Mouse (Mus musculus) midbrain, embryonic 16.5 days (tissue): Measurements from ENCODE around the gene Smad3. TPM values are rescaled to one million over a fixed set of nuclear protein-coding genes. Genes with fewer than 3 reads are reported as not detected.

ENCODE experiments used
- ATAC-seq: fragments of 200-750 bp; cut with Nextera tagmentation; 2 replicates; pipeline ENCODE4 v1.8.0; 2017; ENCODE audit warnings: moderate TSS enrichment
- H3K27ac ChIP-seq: fragments of 300-500 bp; sonication (generic); 2 replicates; pipeline ENCODE4 v1.5.1; 2014; ENCODE audit warnings: mild to moderate bottlenecking, low read length, mixed read lengths
- H3K27me3 ChIP-seq: fragments of 300-500 bp; sonication (generic); 2 replicates; pipeline ENCODE4 v1.6.1; 2014; ENCODE audit warnings: low read depth, low read length, mixed read lengths; ENCODE audit not compliant: control insufficient read depth, insufficient read depth
- H3K36me3 ChIP-seq: fragments of 300-500 bp; sonication (generic); 2 replicates; pipeline ENCODE4 v1.6.1; 2014; ENCODE audit warnings: mild to moderate bottlenecking, low read length, moderate library complexity, mixed read lengths; ENCODE audit not compliant: control insufficient read depth, insufficient read depth
- H3K4me1 ChIP-seq: fragments of 300-500 bp; sonication (generic); 2 replicates; pipeline ENCODE4 v1.6.1; 2014; ENCODE audit warnings: mild to moderate bottlenecking, low read length, mixed read lengths; ENCODE audit not compliant: control insufficient read depth, insufficient read depth
- H3K4me2 ChIP-seq: fragments of 300-500 bp; sonication (generic); 2 replicates; pipeline ENCODE4 v1.6.1; 2014; ENCODE audit warnings: mild to moderate bottlenecking, low read length, mixed read lengths
- H3K4me3 ChIP-seq: fragments of 300-500 bp; sonication (generic); 2 replicates; pipeline ENCODE4 v1.5.1; 2014; ENCODE audit warnings: low read depth, mild to moderate bottlenecking, low read length, moderate library complexity, mixed read lengths
- H3K9ac ChIP-seq: fragments of 300-500 bp; sonication (generic); 2 replicates; pipeline ENCODE4 v1.6.1; 2014; ENCODE audit warnings: low read depth, low read length, mixed read lengths
- H3K9me3 ChIP-seq: fragments of 300-500 bp; sonication (generic); replicated peaks from 2 replicates; pipeline ENCODE4 v1.6.1; 2014; ENCODE audit warnings: mild to moderate bottlenecking, low read length, mixed read lengths; ENCODE audit not compliant: control insufficient read depth, poor library complexity, severe bottlenecking
- WGBS: fragments of 180-500 bp; shearing (Covaris S2); extraction: QIAGEN DNeasy Blood & Tissue Kit; methylation state at CpG from one replicate; pipeline ENCODE4 v1.1.7; 2014; 5-methylcytosine and 5-hydroxymethylcytosine counted together
- polyA plus RNA-seq: library from polyadenylated mRNA; unstranded; fragments of >200 nt; fragmentation: Nextera tagmentation; extraction: Ambion mirVana; gene quantifications from 2 replicates; pipeline ENCODE4 v1.2.1, GENCODE M21; 2015

The Smad3 gene
- polyA plus RNA-seq, 1 experiment from 2014 or later = 5.7 TPM

DNA sequence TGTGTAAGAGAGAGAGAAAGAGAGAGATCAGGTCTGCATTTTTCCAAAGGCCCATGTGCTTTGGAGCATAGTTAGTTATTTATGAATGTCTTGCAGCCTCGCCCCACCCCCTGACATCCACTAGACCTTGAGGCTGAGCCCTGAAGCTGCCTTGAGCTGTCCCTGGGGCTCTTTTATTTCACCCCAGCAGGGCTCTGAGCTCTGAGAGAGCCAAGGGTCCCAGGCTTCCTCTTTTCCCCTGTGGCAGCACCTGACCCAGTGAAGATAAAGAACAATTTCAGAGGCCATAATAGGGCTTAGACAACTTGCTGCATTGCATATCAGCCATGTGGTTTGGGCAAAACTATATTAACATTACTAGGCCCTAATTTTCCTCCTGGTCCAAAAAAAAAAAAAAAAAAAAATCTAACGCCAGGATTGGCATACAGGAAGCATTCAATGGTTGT lies 93.5 kb downstream of the Smad3 start:
- no peak for ATAC-seq
- H3K9me3 ChIP-seq = no peaks in the 10 kb centered on the region
- no peaks in the 10 kb centered on the region for H3K36me3 ChIP-seq
- 0 out of 2 replicates have a peak overlapping the region, but pooled peaks have one; percentile 24 for H3K27ac ChIP-seq
- no peak overlapping the region for H3K4me2 ChIP-seq
- no peaks in the 10 kb centered on the region for H3K27me3 ChIP-seq
- H3K9ac ChIP-seq = no peak overlapping the region
- no peak overlapping the region for H3K4me3 ChIP-seq
- peaks cover 13% of the 10 kb centered on the region for H3K4me1 ChIP-seq
- WGBS = 79% methylated on average over 2 of the region's 2 CpGs

DNA sequence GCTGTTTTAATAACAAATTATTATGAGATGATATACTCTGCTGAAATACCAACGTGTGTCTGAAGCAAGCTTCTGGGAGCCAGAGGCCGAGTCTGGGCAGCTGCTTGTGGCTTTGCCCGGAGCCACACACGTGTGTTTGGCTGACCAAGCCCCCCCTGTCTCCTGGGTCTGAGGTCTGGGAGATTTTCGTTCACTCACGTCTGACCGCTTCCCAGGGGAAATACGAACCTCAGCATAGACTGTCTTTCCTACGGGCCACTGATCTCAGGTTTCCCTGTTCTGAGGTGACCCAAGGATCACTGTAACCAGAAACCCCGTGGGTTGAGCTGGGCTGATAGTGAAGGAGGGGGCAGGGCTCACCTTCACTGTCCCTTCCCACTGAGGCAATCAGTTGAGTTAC lies 94.6 kb downstream of the Smad3 start:
- H3K9ac ChIP-seq = no peak overlapping the region
- no peak overlapping the region for H3K27ac ChIP-seq
- 78% methylated on average over 10 of the region's 10 CpGs for WGBS
- H3K4me1 ChIP-seq = peaks cover 12% of the 10 kb centered on the region; the same call in 1 of the 2 replicates
- no peak overlapping the region for H3K4me2 ChIP-seq
- no peak overlapping the region for H3K4me3 ChIP-seq
- ATAC-seq = no peak
- no peaks in the 10 kb centered on the region for H3K27me3 ChIP-seq
- no peaks in the 10 kb centered on the region for H3K9me3 ChIP-seq
- no peaks in the 10 kb centered on the region for H3K36me3 ChIP-seq

DNA sequence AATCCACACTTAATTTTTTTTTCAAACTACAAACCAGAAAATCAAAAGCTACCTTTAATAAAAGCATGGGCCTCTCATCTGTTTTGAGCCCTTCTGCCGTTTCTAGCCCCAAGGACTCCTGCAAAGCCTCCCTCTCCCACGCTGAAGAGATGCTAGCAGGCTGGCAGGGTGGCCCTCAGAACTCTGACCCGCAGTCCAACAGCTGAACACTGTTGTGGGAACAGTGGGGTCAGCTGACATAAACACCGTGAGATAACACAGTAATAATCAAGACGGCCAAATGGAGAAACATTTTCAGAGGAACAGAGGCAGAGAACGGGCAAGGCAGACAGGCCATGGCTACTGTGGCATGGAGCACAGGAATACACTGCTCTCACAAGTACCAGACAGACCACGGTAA lies 95.0 kb downstream of the Smad3 start:
- Histone ChIP-seq H3K27me3 (no peaks in the 10 kb centered on the region), H3K4me2 (no peak overlapping the region), H3K36me3 (no peaks in the 10 kb centered on the region), H3K9ac (no peak overlapping the region), H3K9me3 (no peaks in the 10 kb centered on the region), H3K27ac (no peak overlapping the region), H3K4me1 (peaks cover 12% of the 10 kb centered on the region; the same call in 1 of the 2 replicates), H3K4me3 (no peak overlapping the region)
- ATAC-seq = no peak
- 83% methylated on average over 7 of the region's 7 CpGs for WGBS

DNA sequence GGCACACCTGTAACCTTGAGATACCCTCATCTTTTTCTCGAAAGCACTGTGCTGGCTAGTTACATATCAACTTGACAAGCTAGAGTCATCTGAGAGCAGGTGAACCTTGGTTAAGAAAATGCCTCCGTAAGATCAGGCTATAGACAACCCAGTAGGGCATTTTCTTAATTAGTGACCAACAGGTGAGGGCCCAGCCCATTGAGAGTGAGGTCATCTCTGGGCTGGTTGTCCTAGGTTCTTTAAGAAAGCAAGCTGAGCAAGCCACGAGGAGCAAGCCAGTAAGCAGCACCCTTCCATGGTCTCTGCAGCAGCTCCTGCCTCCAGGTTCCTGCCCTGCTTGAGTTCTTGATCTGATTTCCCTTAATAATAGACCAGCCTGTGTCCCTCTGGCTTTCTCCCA lies 97.1 kb downstream of the Smad3 start:
- no peak overlapping the region for H3K27ac ChIP-seq
- no peak overlapping the region for H3K4me3 ChIP-seq
- H3K4me1 ChIP-seq = peaks cover 7% of the 10 kb centered on the region; the same call in 1 of the 2 replicates
- no peaks in the 10 kb centered on the region for H3K27me3 ChIP-seq
- H3K9me3 ChIP-seq = no peaks in the 10 kb centered on the region
- no peak for ATAC-seq
- no peaks in the 10 kb centered on the region for H3K36me3 ChIP-seq
- no peak overlapping the region for H3K9ac ChIP-seq
- H3K4me2 ChIP-seq = no peak overlapping the region
- WGBS = 98% methylated on average over 3 of the region's 3 CpGs

DNA sequence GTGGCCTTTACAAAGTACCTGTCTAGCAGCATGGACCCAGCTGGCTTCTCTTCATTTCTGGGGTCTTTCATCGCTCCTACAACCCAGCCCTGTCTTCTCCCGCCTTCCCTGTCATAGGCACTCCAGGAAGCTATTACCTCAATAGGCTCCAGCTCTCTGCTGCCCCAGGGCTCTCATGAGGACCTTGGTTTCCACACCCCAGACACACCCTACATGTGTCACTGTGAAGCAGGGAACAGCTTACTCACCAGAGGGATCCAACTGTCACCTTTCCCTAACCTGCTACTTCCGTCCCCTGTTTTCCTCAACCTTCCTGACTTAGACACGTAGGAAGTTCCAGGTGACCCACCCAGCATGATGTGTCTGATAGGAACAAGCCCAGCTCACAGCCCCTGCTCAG lies 97.7 kb downstream of the Smad3 start:
- no peaks in the 10 kb centered on the region for H3K27me3 ChIP-seq
- no peaks in the 10 kb centered on the region for H3K36me3 ChIP-seq
- ATAC-seq = no peak
- peaks cover 6% of the 10 kb centered on the region; the same call in 1 of the 2 replicates for H3K4me1 ChIP-seq
- H3K4me2 ChIP-seq = no peak overlapping the region
- 92% methylated on average over 4 of the region's 4 CpGs for WGBS
- no peak overlapping the region for H3K9ac ChIP-seq
- H3K9me3 ChIP-seq = no peaks in the 10 kb centered on the region
- no peak overlapping the region for H3K4me3 ChIP-seq
- H3K27ac ChIP-seq = no peak overlapping the region

DNA sequence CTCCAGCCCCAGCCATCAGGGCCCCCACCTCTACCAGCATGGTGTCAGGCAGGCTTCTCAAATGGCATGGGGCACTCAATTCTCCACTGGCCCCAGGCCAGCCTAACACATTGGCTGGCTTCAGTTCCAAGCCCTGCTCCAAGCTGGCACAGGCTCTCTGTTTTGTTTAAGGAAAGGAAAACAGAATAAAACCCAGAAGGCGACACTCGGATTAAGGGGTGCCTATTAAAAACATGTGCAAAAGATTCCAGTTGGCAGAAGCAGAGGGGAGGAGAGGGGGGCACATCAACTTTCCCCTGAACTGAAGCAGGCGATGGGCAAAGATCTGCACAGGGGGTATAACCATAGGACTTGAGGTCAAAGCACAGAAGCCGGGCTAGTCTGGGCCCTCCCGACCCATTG lies 98.8 kb downstream of the Smad3 start:
- Histone ChIP-seq H3K4me3 (no peak overlapping the region), H3K36me3 (no peaks in the 10 kb centered on the region), H3K27me3 (no peaks in the 10 kb centered on the region), H3K27ac (no peak overlapping the region), H3K9me3 (no peaks in the 10 kb centered on the region), H3K4me1 (peaks cover 5% of the 10 kb centered on the region; the same call in 1 of the 2 replicates), H3K9ac (no peak overlapping the region), H3K4me2 (no peak overlapping the region)
- 65% methylated on average over 5 of the region's 5 CpGs for WGBS
- peak; percentile 66; the same call in 1 of the 2 replicates for ATAC-seq

DNA sequence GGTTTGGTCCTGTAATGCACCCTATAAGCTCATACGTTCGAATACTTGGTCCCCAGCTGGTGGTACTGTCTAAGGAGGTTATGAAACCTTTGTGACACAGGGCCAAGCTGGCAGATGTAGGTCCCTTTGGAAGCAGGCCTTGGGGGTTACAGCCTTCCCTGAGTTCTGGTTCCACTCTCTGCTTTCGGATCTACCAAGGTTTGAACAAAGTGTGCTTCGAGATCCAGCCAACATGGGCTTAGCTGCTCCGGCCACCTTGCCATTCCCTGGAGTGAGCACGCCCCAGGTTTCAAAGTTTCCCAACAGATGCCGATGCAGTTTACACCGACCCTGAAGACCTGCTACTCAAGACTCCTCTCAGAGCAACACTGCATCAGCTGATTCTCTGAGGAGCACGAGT lies 99.4 kb downstream of the Smad3 start:
- Histone ChIP-seq H3K9me3 (no peaks in the 10 kb centered on the region), H3K4me2 (no peak overlapping the region), H3K36me3 (no peaks in the 10 kb centered on the region), H3K27me3 (no peaks in the 10 kb centered on the region), H3K27ac (no peak overlapping the region), H3K9ac (no peak overlapping the region), H3K4me1 (peaks cover 8% of the 10 kb centered on the region; the same call in 1 of the 2 replicates), H3K4me3 (no peak overlapping the region)
- ATAC-seq = no peak
- WGBS = 92% methylated on average over 9 of the region's 9 CpGs

DNA sequence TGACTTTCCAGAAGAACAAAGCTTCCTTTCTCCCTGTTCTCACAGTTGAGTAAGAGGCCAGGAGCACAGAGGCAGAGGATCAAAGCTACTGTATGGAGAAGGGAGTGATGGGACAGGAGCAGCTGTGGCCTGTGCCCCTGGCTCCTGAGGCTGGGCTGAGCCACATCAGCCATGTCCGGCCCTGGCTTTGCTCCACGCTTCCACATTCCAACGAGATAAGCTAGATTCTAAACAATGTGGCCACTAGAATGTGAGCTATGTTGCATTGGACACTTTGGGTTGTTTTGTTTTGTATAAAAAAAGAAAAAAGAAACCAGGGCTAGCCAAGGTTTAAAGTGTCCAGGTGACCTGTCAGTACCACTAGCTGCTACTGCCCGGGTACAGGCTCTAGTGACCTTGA lies 100.6 kb downstream of the Smad3 start:
- ATAC-seq = no peak

DNA sequence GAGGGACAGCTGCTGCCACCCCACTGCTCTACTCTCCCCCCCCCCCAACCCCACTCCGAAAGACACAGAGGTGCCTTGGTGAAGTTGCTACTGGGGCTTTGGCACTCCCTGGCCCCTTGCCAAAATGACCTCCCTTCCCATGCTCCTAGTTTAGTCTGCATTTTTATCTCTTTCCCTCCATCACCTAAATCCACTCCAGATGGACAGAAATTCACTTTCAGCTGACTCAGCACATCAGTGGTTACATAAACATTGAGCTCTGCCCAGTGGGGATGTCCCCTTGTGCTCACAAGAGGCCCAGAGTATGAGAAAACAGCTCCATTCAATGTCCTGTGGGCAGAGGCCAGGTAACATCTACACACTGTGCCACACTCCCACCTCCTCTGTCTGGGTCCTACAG lies 102.7 kb downstream of the Smad3 start:
- Histone ChIP-seq H3K9me3 (no peaks in the 10 kb centered on the region), H3K27me3 (no peaks in the 10 kb centered on the region), H3K36me3 (no peaks in the 10 kb centered on the region), H3K27ac (no peak overlapping the region), H3K4me2 (no peak overlapping the region), H3K9ac (no peak overlapping the region), H3K4me1 (peaks cover 14% of the 10 kb centered on the region; the same call in 1 of the 2 replicates), H3K4me3 (no peak overlapping the region)
- no peak for ATAC-seq
- WGBS = no CpG with 5 or more reads among the region's 1 CpGs

More for the DNA sequence above, 100.6 kb downstream of the Smad3 start:
- H3K9ac ChIP-seq = no peak overlapping the region
- no peaks in the 10 kb centered on the region for H3K27me3 ChIP-seq
- no peaks in the 10 kb centered on the region for H3K36me3 ChIP-seq
- no peak overlapping the region for H3K27ac ChIP-seq
- H3K4me1 ChIP-seq = peaks cover 11% of the 10 kb centered on the region; the same call in 1 of the 2 replicates
- WGBS = 72% methylated on average over 4 of the region's 4 CpGs
- no peak overlapping the region for H3K4me2 ChIP-seq
- H3K4me3 ChIP-seq = no peak overlapping the region
- no peaks in the 10 kb centered on the region for H3K9me3 ChIP-seq
